Mouse (Mus musculus) hindbrain, embryonic 12.5 days (tissue): ENCODE data around the gene Olfr916. TPM values are rescaled to one million over a fixed set of nuclear protein-coding genes. Genes with fewer than 3 reads are reported as not detected.

ENCODE experiments used
- ATAC-seq: fragments of 200-750 bp; cut with Nextera tagmentation; 2 replicates; pipeline ENCODE4 v1.8.0; 2017; ENCODE audit warnings: moderate TSS enrichment; ENCODE audit not compliant: low FRiP score
- H3K27ac ChIP-seq: fragments of 300-500 bp; sonication (generic); 2 replicates; pipeline ENCODE4 v1.5.1; 2016; ENCODE audit warnings: mild to moderate bottlenecking
- H3K27me3 ChIP-seq: fragments of 300-500 bp; sonication (generic); 2 replicates; pipeline ENCODE4 v1.6.1; 2016; ENCODE audit warnings: mild to moderate bottlenecking
- H3K36me3 ChIP-seq: fragments of 300-500 bp; sonication (generic); 2 replicates; pipeline ENCODE4 v1.6.1; 2016; ENCODE audit warnings: mild to moderate bottlenecking
- H3K4me1 ChIP-seq: fragments of 300-500 bp; sonication (generic); 2 replicates; pipeline ENCODE4 v1.6.1; 2016
- H3K4me2 ChIP-seq: fragments of 300-500 bp; sonication (generic); replicated peaks from 2 replicates; pipeline ENCODE4 v1.6.1; 2016; ENCODE audit warnings: mild to moderate bottlenecking
- H3K4me3 ChIP-seq: fragments of 300-500 bp; sonication (generic); 2 replicates; pipeline ENCODE4 v1.5.1; 2016; ENCODE audit warnings: mild to moderate bottlenecking
- H3K9ac ChIP-seq: fragments of 300-500 bp; sonication (generic); 2 replicates; pipeline ENCODE4 v1.6.1; 2016; ENCODE audit warnings: mild to moderate bottlenecking, moderate library complexity
- H3K9me3 ChIP-seq: fragments of 300-500 bp; sonication (generic); replicated peaks from 2 replicates; pipeline ENCODE4 v1.6.1; 2016; ENCODE audit warnings: mild to moderate bottlenecking
- WGBS: fragments of 180-500 bp; shearing (Covaris S2); methylation state at CpG from one replicate; pipeline ENCODE4 v1.1.7; 2016; 5-methylcytosine and 5-hydroxymethylcytosine counted together
- polyA plus RNA-seq: library from polyadenylated mRNA; unstranded; fragments of >200 nt; fragmentation: Nextera tagmentation; extraction: Ambion mirVana; gene quantifications from 2 replicates; pipeline ENCODE4 v1.2.1, GENCODE M21; 2016

Olfr916 gene
- polyA plus RNA-seq = not detected in 2 replicates

GRCm38 (mm10) chr9:38659775-38660174 lies at the start of gene Olfr916:
Gene Olfr916 (minus strand): TSS chr9:38659875.
- WGBS = 77% methylated on average over 1 of the region's 1 CpGs
- Histone ChIP-seq H3K9me3 (no peaks in the 10 kb centered on the region), H3K27ac (no peak within 1 kb of the TSS), H3K4me3 (no peak within 1 kb of the TSS), H3K27me3 (no peaks in the 10 kb centered on the region), H3K4me1 (no peaks in the 10 kb centered on the region), H3K36me3 (no peaks in the 10 kb centered on the region), H3K9ac (no peak within 1 kb of the TSS), H3K4me2 (no peak within 1 kb of the TSS)
- no peak for ATAC-seq

GRCm38 (mm10) chr9:38674501-38674900 lies 14.8 kb upstream of the Olfr916 start, which contains the start of gene Olfr918:
Gene Olfr918 (minus strand): TSS chr9:38674601.
- H3K27ac ChIP-seq = no peak within 1 kb of the TSS
- no peak within 1 kb of the TSS for H3K4me3 ChIP-seq
- no peaks in the 10 kb centered on the region for H3K36me3 ChIP-seq
- no peaks in the 10 kb centered on the region for H3K9me3 ChIP-seq
- WGBS = 81% methylated on average over 2 of the region's 2 CpGs
- H3K4me1 ChIP-seq = no peaks in the 10 kb centered on the region
- H3K27me3 ChIP-seq = no peaks in the 10 kb centered on the region
- H3K4me2 ChIP-seq = no peak within 1 kb of the TSS
- ATAC-seq = no peak
- H3K9ac ChIP-seq = no peak within 1 kb of the TSS

DNA sequence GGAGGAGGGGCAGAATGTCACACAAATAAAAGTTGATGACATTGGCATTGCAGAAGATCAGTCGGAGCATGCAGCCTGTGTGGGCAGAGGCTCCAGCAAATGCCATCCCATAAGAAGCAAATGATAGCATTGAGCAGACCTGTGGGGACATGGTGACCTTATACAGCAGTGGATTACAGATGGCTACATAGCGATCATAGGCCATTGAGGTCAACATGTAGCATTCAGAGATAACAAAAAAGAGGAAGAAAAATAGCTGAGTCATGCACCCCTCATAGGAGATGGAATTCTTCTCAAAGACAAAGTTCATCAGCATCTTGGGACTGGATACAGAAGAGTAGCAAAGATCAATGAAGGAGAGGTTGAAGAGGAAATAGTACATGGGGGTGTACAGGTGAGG lies 13.2 kb upstream of the Olfr916 start:
- Histone ChIP-seq H3K9ac (no peak overlapping the region), H3K36me3 (no peaks in the 10 kb centered on the region), H3K4me1 (no peaks in the 10 kb centered on the region), H3K4me3 (no peak overlapping the region), H3K9me3 (no peaks in the 10 kb centered on the region), H3K4me2 (no peak overlapping the region), H3K27me3 (no peaks in the 10 kb centered on the region), H3K27ac (no peak overlapping the region)
- ATAC-seq = no peak
- WGBS = 89% methylated on average over 2 of the region's 2 CpGs

- Histone ChIP-seq H3K27ac (no peak within 1 kb of the TSS), H3K9ac (no peak within 1 kb of the TSS), H3K36me3 (no peaks in the 10 kb centered on the region), H3K9me3 (no peaks in the 10 kb centered on the region), H3K4me2 (no peak within 1 kb of the TSS), H3K4me3 (no peak within 1 kb of the TSS), H3K4me1 (no peaks in the 10 kb centered on the region), H3K27me3 (no peaks in the 10 kb centered on the region)
- ATAC-seq = no peak
- 96% methylated on average over 1 of the region's 1 CpGs for WGBS
Observed at GRCm38 (mm10) chr9:38665742-38666141, 6.1 kb upstream of the Olfr916 start, which contains the start of gene Olfr917. Gene Olfr917 (minus strand): TSS chr9:38665842.

DNA sequence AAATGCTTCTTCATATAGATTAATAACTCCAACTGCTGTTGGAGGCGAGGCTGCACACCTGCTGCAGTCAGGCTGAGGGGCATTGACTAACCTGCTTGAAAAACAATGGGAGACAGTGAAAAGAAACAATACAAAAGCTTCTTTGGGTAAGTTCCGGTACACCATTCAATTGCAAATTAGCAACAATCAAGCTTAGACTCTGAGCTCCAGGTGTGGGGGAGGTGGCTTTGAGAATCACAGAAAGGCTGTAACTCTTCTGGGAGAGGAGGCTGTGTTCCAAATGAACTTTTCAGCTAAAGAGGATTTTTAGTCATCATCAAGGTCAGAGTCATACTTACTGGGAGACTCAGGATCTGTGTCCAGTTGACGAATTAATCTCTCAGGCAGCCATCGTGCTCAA lies 27.3 kb downstream of the Olfr916 start:
- WGBS = 81% methylated on average over 4 of the region's 4 CpGs
- Histone ChIP-seq H3K9ac (no peak overlapping the region), H3K27me3 (no peaks in the 10 kb centered on the region), H3K4me1 (no peaks in the 10 kb centered on the region), H3K36me3 (no peaks in the 10 kb centered on the region), H3K27ac (no peak overlapping the region), H3K4me3 (no peak overlapping the region), H3K4me2 (no peak overlapping the region), H3K9me3 (peaks cover 4% of the 10 kb centered on the region; the same call in 1 of the 2 replicates)
- no peak for ATAC-seq

Other genes starting within 250 kb of the Olfr916 start
- not detected in 2 replicates for gene Olfr901, start 230.4 kb downstream of the Olfr916 start, polyA plus RNA-seq
- gene Olfr902, start 212.2 kb downstream of the Olfr916 start, polyA plus RNA-seq = not detected in 2 replicates
- gene Olfr904, start 196.7 kb downstream of the Olfr916 start, polyA plus RNA-seq = not detected in 2 replicates
- not detected in 2 replicates for gene Olfr905, start 188.8 kb downstream of the Olfr916 start, polyA plus RNA-seq
- not detected in 2 replicates for gene Olfr906, start 172.8 kb downstream of the Olfr916 start, polyA plus RNA-seq
- not detected in 2 replicates for gene Olfr907, start 164.1 kb downstream of the Olfr916 start, polyA plus RNA-seq
- not detected in 2 replicates for gene Olfr911-ps1, start 138.3 kb downstream of the Olfr916 start, polyA plus RNA-seq
- gene Olfr910, start 122.0 kb downstream of the Olfr916 start, polyA plus RNA-seq = not detected in 2 replicates
- not detected in 2 replicates for gene Olfr912, start 79.7 kb downstream of the Olfr916 start, polyA plus RNA-seq
- gene Olfr913, start 67.1 kb downstream of the Olfr916 start, polyA plus RNA-seq = not detected in 2 replicates
- gene Olfr914, start 54.8 kb downstream of the Olfr916 start, polyA plus RNA-seq = not detected in 2 replicates
- gene Olfr917, start 6.0 kb upstream of the Olfr916 start, polyA plus RNA-seq = not detected in 2 replicates
- gene Olfr918, start 14.7 kb upstream of the Olfr916 start, polyA plus RNA-seq = not detected in 2 replicates
- not detected in 2 replicates for gene Olfr919, start 43.8 kb upstream of the Olfr916 start, polyA plus RNA-seq
- 11.6 and 14.3 TPM in 2 replicates for gene Vwa5a, start 58.4 kb upstream of the Olfr916 start, polyA plus RNA-seq
- gene Olfr920, start 92.4 kb upstream of the Olfr916 start, polyA plus RNA-seq = not detected in 2 replicates
- gene Olfr921, start 113.2 kb upstream of the Olfr916 start, polyA plus RNA-seq = not detected in 2 replicates
- gene Olfr922, start 154.7 kb upstream of the Olfr916 start, polyA plus RNA-seq = not detected in 2 replicates
- not detected in 2 replicates for gene Olfr923, start 166.7 kb upstream of the Olfr916 start, polyA plus RNA-seq
- not detected in 2 replicates for gene Olfr924, start 184.6 kb upstream of the Olfr916 start, polyA plus RNA-seq
- gene Olfr26, start 195.2 kb upstream of the Olfr916 start, polyA plus RNA-seq = not detected in 2 replicates
- gene Olfr926, start 217.3 kb upstream of the Olfr916 start, polyA plus RNA-seq = not detected in 2 replicates